Mouse (Mus musculus): ENCODE data around the gene Olfr1046. TPM values are rescaled to one million over a fixed set of nuclear protein-coding genes. Genes with fewer than 3 reads are reported as not detected.
"Not testable (repeated sequence)": the region's sequence is repeated elsewhere in the genome, so short reads cannot be mapped to it uniquely, and the experiment has no call there.

Olfr1046 gene
- total RNA-seq (2021) (not detected), polyA plus RNA-seq (2012; rRNA removed) (not detected in 2 replicates)
- long read RNA-seq, result 0 reads

DNA sequence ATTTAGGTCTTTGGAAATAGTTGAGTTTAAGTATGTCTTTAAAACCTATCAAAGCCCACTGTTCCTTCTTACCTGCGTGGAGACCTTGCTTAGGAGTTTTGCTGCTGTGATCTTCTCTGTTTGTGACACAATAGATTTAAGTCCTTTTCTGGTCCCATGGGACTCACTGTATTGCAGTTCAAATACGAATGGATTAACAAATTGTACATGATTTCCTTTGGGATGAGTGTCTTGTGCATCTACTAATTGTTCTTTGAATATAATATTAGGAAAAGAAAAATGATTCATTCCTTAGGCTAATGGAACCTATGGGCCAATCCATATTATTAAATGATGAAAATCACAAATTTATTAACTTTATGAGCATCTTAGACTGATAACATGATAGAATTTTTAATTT, at the start of gene Olfr1046:
Olfr1046 (minus strand) TSS at position 101 of the 400 bp plus-strand sequence.
- no peak for DNase-seq

DNA sequence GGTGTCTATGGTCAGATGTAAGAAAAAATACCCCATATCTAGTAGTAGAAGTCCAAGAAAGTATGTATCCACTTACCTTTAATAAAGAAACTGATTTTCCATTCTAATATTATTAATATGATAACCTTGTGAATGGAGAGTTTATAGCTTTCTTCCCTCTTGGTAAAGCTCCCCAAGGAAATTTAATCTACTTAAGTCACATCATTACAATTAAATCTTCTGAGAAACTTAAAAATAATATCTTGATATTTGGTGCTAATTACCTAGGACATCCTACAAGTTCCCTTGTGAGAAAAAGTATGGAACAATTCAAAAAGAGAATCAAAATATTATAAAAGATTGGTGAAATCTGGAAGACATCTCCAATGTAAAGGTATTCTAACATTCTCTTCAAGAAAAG, 39.1 kb upstream of the Olfr1046 start, which contains the start of gene Olfr1049:
Olfr1049 (minus strand) TSS at position 101 of the 400 bp plus-strand sequence.
- DNase-seq, result not testable (repeated sequence)

DNA sequence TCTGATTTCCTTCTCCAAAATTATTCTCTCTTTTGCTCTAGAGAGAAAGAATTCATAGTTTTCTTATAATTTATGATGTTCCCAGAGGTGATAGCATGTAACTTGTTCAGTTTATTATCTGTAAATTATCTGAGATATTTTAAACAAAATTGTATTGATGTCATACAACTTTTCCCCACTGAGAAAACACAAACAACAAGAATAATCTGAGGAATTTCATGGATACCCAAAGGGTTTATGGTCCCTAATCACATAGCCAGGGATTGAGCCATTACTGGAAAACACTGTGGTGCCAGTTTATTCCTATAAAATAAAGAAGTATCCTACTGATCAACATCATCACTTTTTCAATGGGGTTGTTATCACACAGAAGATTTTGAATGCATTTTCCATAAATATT, 21.1 kb upstream of the Olfr1046 start, which contains the start of gene Olfr1048:
Olfr1048 (minus strand) TSS at position 101 of the 400 bp plus-strand sequence.
- DNase-seq, result no peak

DNA sequence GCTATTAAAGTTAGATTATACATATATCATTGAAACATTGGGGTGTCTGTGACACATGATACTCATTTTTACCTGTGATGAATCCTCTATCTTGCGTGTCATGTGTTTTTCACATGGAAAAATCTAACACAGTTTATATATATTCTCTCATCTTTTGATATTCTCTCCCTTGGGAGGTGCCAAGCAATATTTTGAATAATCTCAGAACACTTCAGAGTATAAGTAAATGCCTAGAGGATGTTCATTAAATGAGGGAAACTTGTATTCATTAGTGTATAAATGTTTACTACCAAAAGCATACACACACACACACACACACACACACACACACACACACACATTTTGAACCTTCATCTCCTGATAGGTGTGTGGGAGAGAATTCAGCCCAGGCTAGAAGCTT, 12.2 kb upstream of the Olfr1046 start, which contains the start of gene Olfr1047:
Olfr1047 (minus strand) TSS at position 101 of the 400 bp plus-strand sequence.
- DNase-seq, result no peak

DNA sequence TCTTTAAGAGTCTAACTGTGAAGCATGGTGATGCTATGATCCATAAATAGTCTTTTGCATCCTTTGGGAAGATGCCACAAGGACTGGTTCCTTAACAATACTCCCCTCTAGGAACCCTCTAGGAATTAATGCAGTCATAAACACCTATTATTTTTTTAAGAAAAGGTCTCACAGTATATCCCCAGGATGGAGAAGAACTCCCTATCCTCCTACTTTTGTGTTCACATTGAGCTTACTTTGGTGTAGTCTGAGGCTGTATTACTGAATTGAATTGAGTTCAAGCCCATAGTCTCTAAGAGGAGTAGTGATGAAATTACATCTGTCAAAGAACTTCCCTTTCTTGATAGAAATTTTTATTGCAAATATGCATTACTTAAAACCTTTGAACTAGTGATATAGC, 16.2 kb downstream of the Olfr1046 start, which contains the start of gene Olfr1045:
Olfr1045 (minus strand) TSS at position 101 of the 400 bp plus-strand sequence.
- DNase-seq, result no peak

DNA sequence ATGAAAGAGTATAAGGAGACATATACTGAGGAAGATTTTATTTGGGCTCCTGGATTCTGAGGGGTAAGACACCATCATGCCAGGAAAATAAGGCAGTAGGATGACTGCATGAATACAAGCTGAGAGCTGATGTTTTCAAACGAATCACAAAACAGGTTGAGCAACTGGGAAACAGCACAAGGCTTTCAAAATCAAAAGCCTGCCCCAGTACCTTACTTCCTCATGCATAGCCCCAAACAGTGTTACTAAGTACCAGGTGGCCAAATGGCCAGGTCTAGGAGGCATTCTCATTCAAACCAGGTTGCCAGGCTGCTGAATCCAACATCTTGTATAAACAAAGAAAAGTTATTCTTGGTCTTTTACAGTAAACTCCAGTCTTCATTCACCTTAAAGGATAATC, 23.3 kb downstream of the Olfr1046 start:
- no peak for DNase-seq

DNA sequence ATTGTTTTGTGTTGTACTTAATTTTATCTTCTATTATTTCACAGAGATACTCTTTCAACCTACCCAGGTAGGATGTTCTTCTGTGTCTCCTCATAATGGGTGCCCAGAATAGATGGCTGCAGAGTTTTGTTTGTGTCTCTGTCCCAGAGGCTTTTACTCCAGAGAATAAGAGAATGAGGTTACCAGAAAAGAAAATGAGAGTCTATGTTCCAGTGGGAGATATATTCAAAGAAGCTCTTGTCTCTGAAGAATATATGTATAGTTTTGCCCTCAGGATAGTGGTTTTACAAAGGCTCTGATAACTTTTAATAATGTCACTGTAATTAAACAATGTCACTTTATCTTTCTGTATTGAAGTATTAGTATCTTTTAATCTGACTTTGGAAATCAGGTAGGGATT, 33.5 kb downstream of the Olfr1046 start, which contains the start of gene Olfr52:
Olfr52 (minus strand) TSS at position 101 of the 400 bp plus-strand sequence.
- DNase-seq, result no peak

DNA sequence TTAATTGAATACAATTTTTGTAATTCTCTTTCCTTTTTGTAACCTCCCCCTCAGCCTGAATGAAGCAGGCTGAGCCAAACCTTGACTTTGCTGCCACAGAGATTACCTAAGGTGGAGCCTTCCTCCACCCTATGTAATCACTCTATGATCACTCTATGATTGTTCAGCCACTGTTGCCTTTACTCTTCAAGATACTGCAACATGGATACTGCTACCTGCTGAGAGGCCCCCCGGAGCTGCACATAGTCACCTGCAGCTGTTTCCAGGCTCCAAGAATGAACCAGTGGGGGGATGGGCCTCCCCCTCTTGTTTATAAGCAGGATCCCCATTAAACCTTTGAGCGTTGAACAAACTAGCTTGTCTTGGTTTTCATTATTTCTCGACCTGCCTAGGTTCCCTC, 39.2 kb downstream of the Olfr1046 start:
- no peak for DNase-seq

DNA sequence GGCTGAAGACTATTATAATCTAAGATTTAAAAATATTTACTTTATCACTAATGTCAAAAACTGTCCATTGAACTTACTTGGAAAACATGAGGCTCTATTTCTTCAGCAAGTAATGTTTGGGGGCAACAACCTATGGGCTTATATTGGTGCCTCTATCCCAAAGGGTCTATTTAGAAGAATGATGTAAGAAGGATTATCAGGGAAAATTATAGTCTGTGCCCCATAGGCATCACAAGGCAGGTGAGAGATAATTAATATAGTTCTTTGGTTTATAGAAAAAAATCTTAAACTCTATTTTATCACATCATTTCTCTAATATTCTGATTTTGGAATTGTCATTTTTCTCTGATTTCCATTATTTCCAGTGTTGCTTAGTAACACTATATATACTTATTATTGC, 41.4 kb downstream of the Olfr1046 start, which contains the start of gene Olfr1044:
Olfr1044 (minus strand) TSS at position 101 of the 400 bp plus-strand sequence.
- no peak for DNase-seq

DNA sequence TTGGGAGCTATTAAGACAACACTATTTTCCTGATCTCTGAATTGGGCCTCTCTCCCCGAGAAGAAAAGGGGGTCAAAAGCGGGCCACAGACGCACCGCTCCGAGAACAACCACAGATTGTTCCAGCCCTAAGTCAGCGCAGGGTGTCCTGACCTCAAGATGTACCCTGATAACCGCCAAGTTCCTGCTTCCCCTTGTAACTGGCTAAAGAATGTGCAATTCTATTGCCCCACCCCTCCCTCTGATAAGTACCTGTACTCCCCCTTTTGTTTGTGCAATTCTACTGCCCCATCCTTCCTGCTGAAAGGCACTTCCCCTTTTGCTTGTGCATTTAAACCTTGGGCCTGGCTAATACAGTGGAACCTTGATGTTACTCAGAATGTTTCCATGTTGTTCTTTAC, 43.7 kb downstream of the Olfr1046 start:
- not testable (repeated sequence) for DNase-seq

DNA sequence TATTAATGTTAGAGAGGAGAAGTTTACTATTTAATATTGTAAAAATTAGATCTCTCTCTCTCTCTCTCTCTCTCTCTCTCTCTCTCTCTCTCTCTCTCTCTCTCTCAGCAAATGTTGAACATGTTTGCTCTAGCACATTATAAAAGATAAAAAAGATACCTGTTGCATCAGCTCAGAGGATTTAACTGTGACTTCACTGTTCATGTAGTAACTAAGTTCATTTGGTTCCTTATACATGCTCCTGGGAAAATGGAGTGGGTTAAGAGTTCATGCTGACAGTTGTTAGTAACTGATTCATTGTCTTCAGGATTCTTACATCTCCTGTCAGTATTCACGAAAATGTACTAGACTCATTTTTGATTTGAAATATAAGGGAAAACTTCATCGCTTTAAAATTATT, 51.7 kb downstream of the Olfr1046 start, which contains the start of gene Olfr1043:
Olfr1043 (minus strand) TSS at position 101 of the 400 bp plus-strand sequence.
- no peak for DNase-seq

Other genes starting within 250 kb of the Olfr1046 start
- gene Olfr1029, start 245.4 kb downstream of the Olfr1046 start, total RNA-seq (2021), result not detected
- 0.09 TPM in 1 of 2 replicates, not detected in the other for gene Olfr1029, start 245.4 kb downstream of the Olfr1046 start, polyA plus RNA-seq (2012; rRNA removed)
- gene Olfr1030, start 240.0 kb downstream of the Olfr1046 start, total RNA-seq (2021), result under 1 TPM in 1 of 2 experiments, not detected in 1; 0.09 TPM
- gene Olfr1030, start 240.0 kb downstream of the Olfr1046 start, polyA plus RNA-seq (2012; rRNA removed), result not detected in 2 replicates
- gene Olfr1031, start 229.0 kb downstream of the Olfr1046 start, total RNA-seq (2021), result not detected
- not detected in 2 replicates for gene Olfr1031, start 229.0 kb downstream of the Olfr1046 start, polyA plus RNA-seq (2012; rRNA removed)
- not detected for gene Olfr1032, start 213.8 kb downstream of the Olfr1046 start, total RNA-seq (2021)
- gene Olfr1032, start 213.8 kb downstream of the Olfr1046 start, polyA plus RNA-seq (2012; rRNA removed), result not detected in 2 replicates
- 1 to 10 TPM; 3.4 to 4.4 TPM for gene Olfr1033, start 198.7 kb downstream of the Olfr1046 start, total RNA-seq (2021)
- gene Olfr1033, start 198.7 kb downstream of the Olfr1046 start, polyA plus RNA-seq (2012; rRNA removed), result 0.19 and 0.42 TPM in 2 replicates
- under 1 TPM; 0.10 to 0.52 TPM for gene Olfr1034, start 173.5 kb downstream of the Olfr1046 start, total RNA-seq (2021)
- gene Olfr1034, start 173.5 kb downstream of the Olfr1046 start, polyA plus RNA-seq (2012; rRNA removed), result 0.07 TPM in 2 replicates
- not detected for gene Olfr1036, start 145.3 kb downstream of the Olfr1046 start, total RNA-seq (2021)
- not detected in 2 replicates for gene Olfr1036, start 145.3 kb downstream of the Olfr1046 start, polyA plus RNA-seq (2012; rRNA removed)
- gene Olfr1037, start 131.9 kb downstream of the Olfr1046 start, total RNA-seq (2021), result not detected
- gene Olfr1037, start 131.9 kb downstream of the Olfr1046 start, polyA plus RNA-seq (2012; rRNA removed), result not detected in 2 replicates
- gene Olfr1039, start 83.4 kb downstream of the Olfr1046 start, total RNA-seq (2021), result not detected
- gene Olfr1039, start 83.4 kb downstream of the Olfr1046 start, polyA plus RNA-seq (2012; rRNA removed), result not detected in 2 replicates
- gene Olfr1040, start 72.6 kb downstream of the Olfr1046 start, total RNA-seq (2021), result not detected
- not detected in 2 replicates for gene Olfr1040, start 72.6 kb downstream of the Olfr1046 start, polyA plus RNA-seq (2012; rRNA removed)
- gene Olfr1042, start 57.5 kb downstream of the Olfr1046 start, total RNA-seq (2021), result not detected
- not detected in 2 replicates for gene Olfr1042, start 57.5 kb downstream of the Olfr1046 start, polyA plus RNA-seq (2012; rRNA removed)
- gene Olfr1043, start 51.8 kb downstream of the Olfr1046 start, total RNA-seq (2021), result not detected
- not detected in 2 replicates for gene Olfr1043, start 51.8 kb downstream of the Olfr1046 start, polyA plus RNA-seq (2012; rRNA removed)
- gene Olfr1044, start 41.5 kb downstream of the Olfr1046 start, total RNA-seq (2021), result not detected
- gene Olfr1044, start 41.5 kb downstream of the Olfr1046 start, polyA plus RNA-seq (2012; rRNA removed), result not detected in 2 replicates
- not detected for gene Olfr52, start 33.6 kb downstream of the Olfr1046 start, total RNA-seq (2021)
- not detected in 2 replicates for gene Olfr52, start 33.6 kb downstream of the Olfr1046 start, polyA plus RNA-seq (2012; rRNA removed)
- not detected for gene Olfr1045, start 16.3 kb downstream of the Olfr1046 start, total RNA-seq (2021)
- gene Olfr1045, start 16.3 kb downstream of the Olfr1046 start, polyA plus RNA-seq (2012; rRNA removed), result not detected in 2 replicates
- not detected for gene Olfr1047, start 12.1 kb upstream of the Olfr1046 start, total RNA-seq (2021)
- gene Olfr1047, start 12.1 kb upstream of the Olfr1046 start, polyA plus RNA-seq (2012; rRNA removed), result not detected in 2 replicates
- not detected for gene Olfr1048, start 21.0 kb upstream of the Olfr1046 start, total RNA-seq (2021)
- not detected in 2 replicates for gene Olfr1048, start 21.0 kb upstream of the Olfr1046 start, polyA plus RNA-seq (2012; rRNA removed)
- gene Olfr1049, start 39.0 kb upstream of the Olfr1046 start, total RNA-seq (2021), result not detected
- not detected in 2 replicates for gene Olfr1049, start 39.0 kb upstream of the Olfr1046 start, polyA plus RNA-seq (2012; rRNA removed)
- not detected for gene Olfr1051, start 59.8 kb upstream of the Olfr1046 start, total RNA-seq (2021)
- not detected in 2 replicates for gene Olfr1051, start 59.8 kb upstream of the Olfr1046 start, polyA plus RNA-seq (2012; rRNA removed)
- not detected for gene Olfr1052, start 73.1 kb upstream of the Olfr1046 start, total RNA-seq (2021)
- gene Olfr1052, start 73.1 kb upstream of the Olfr1046 start, polyA plus RNA-seq (2012; rRNA removed), result not detected in 2 replicates
- not detected for gene Olfr1053, start 96.0 kb upstream of the Olfr1046 start, total RNA-seq (2021)
- gene Olfr1053, start 96.0 kb upstream of the Olfr1046 start, polyA plus RNA-seq (2012; rRNA removed), result not detected in 2 replicates
- gene Olfr1054, start 116.1 kb upstream of the Olfr1046 start, total RNA-seq (2021), result not detected
- gene Olfr1054, start 116.1 kb upstream of the Olfr1046 start, polyA plus RNA-seq (2012; rRNA removed), result not detected in 2 replicates
- gene Olfr1055, start 131.0 kb upstream of the Olfr1046 start, total RNA-seq (2021), result not detected
- gene Olfr1055, start 131.0 kb upstream of the Olfr1046 start, polyA plus RNA-seq (2012; rRNA removed), result not detected in 2 replicates
- gene Olfr1056, start 143.2 kb upstream of the Olfr1046 start, total RNA-seq (2021), result not detected
- not detected in 2 replicates for gene Olfr1056, start 143.2 kb upstream of the Olfr1046 start, polyA plus RNA-seq (2012; rRNA removed)
- gene Olfr1057, start 159.1 kb upstream of the Olfr1046 start, total RNA-seq (2021), result not detected
- not detected in 2 replicates for gene Olfr1057, start 159.1 kb upstream of the Olfr1046 start, polyA plus RNA-seq (2012; rRNA removed)
- gene Olfr1058, start 169.2 kb upstream of the Olfr1046 start, total RNA-seq (2021), result not detected
- not detected in 2 replicates for gene Olfr1058, start 169.2 kb upstream of the Olfr1046 start, polyA plus RNA-seq (2012; rRNA removed)
- not detected for gene Olfr1061, start 194.7 kb upstream of the Olfr1046 start, total RNA-seq (2021)
- gene Olfr1061, start 194.7 kb upstream of the Olfr1046 start, polyA plus RNA-seq (2012; rRNA removed), result not detected in 2 replicates
- not detected for gene Olfr1062, start 207.4 kb upstream of the Olfr1046 start, total RNA-seq (2021)
- gene Olfr1062, start 207.4 kb upstream of the Olfr1046 start, polyA plus RNA-seq (2012; rRNA removed), result not detected in 2 replicates
- not detected for gene Olfr1065, start 231.3 kb upstream of the Olfr1046 start, total RNA-seq (2021)
- gene Olfr1065, start 231.3 kb upstream of the Olfr1046 start, polyA plus RNA-seq (2012; rRNA removed), result not detected in 2 replicates
- gene Olfr1066, start 237.0 kb upstream of the Olfr1046 start, total RNA-seq (2021), result not detected
- gene Olfr1066, start 237.0 kb upstream of the Olfr1046 start, polyA plus RNA-seq (2012; rRNA removed), result not detected in 2 replicates

All from adrenal gland, adult 2 months (tissue).